Mouse (Mus musculus): ENCODE data around the gene Hist1h2af. TPM values are rescaled to one million over a fixed set of nuclear protein-coding genes. Genes with fewer than 3 reads are reported as not detected.
"Not testable (repeated sequence)": the region's sequence is repeated elsewhere in the genome, so short reads cannot be mapped to it uniquely, and the experiment has no call there.

The Hist1h2af gene
- polyA plus RNA-seq, 1 experiment from 2014 or later: 9.3 TPM

DNA sequence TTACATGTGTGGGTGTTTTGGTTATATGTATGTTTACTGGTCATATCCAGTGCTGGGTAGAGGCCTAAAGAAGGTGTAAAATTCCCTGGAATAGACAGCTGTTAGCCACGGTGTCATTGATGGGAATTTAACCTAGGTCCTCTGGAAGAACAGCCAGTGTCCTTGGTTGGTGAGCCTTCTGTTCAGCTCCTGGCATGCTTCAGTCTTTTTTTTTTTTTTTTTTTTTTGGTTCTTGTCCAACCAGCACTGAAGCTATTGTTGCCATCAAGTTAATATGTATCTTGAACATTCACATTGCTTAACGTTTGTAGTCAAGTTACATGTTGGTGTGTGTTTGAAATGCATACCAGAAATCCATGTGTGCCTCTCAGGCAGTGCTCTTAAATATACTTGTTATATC, 30.8 kb downstream of the Hist1h2af start:
- Histone ChIP-seq H3K4me2 (replicated peaks) (no peak overlapping the region), H3K9me3 (no peaks in the 10 kb centered on the region), H3K9ac (no peak overlapping the region), H3K4me1 (no peaks in the 10 kb centered on the region; the same call in 1 of the 2 replicates), H3K4me3 (no peak overlapping the region), H3K27ac (no peak overlapping the region), H3K27me3 (no peaks in the 10 kb centered on the region), H3K36me3 (no peaks in the 10 kb centered on the region)
- WGBS: 89% methylated on average over 2 of the region's 2 CpGs
- no peak for ATAC-seq (ENCODE audit: low FRiP score, low read depth)

DNA sequence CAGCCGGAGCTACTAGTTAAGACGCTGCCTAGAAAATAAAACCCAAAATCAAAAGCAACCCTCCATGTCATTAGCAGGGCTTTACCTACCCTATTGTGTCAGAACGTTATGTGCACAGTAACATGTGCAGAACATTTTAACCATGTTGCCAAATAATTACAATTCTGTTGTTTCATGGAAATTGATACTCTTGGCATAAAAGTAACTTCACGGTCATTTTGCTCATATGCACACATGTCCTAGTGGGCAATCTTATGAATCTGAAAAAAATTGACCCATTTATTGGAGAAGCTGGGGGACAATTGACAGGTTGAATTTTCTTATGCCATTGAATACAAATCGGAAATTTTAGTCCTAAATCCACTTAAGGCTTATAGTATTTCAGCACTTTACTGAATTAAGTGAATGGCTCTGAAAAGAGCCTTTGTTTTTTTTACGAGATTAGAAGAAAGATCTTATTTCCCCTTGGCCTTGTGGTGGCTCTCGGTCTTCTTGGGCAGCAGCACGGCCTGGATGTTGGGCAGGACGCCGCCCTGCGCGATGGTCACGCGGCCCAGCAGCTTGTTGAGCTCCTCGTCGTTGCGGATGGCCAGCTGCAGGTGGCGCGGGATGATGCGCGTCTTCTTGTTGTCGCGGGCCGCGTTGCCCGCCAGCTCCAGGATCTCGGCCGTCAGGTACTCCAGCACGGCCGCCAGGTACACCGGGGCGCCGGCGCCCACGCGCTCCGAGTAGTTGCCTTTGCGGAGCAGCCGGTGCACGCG, 36.7 kb downstream of the Hist1h2af start:
- H3K27me3 ChIP-seq; H3K9me3 ChIP-seq; ATAC-seq (ENCODE audit: low FRiP score, low read depth); H3K36me3 ChIP-seq: not testable (repeated sequence)
- H3K9ac ChIP-seq: peak overlapping the region; percentile 63
- H3K27ac ChIP-seq: peak overlapping the region; percentile 96
- H3K4me3 ChIP-seq: peak overlapping the region; percentile 53
- 1% methylated on average over 27 of the region's 41 CpGs for WGBS
- H3K4me1 ChIP-seq: peaks cover 22% of the 10 kb centered on the region
- H3K4me2 ChIP-seq (replicated peaks): peak overlapping the region; percentile 75

- Histone ChIP-seq H3K9me3 (no peaks in the 10 kb centered on the region), H3K27me3 (no peaks in the 10 kb centered on the region), H3K4me2 (replicated peaks) (peak within 1 kb of the TSS; percentile 75), H3K9ac (peak within 1 kb of the TSS; percentile 80), H3K27ac (peak within 1 kb of the TSS; percentile 96), H3K4me3 (peak within 1 kb of the TSS; percentile 53), H3K4me1 (peaks cover 22% of the 10 kb centered on the region), H3K36me3 (no peaks in the 10 kb centered on the region)
- peak; percentile 90 for ATAC-seq (ENCODE audit: low FRiP score, low read depth)
- WGBS: under 1% methylated on average over 18 of the region's 18 CpGs
Measured at GRCm38 (mm10) chr13:23571022-23571503, 37.4 kb downstream of the Hist1h2af start, which contains the start of the genes Hist1h2ae and Hist1h2bg. Hist1h2ae (minus strand) TSS chr13:23571220. Hist1h2bg (plus strand) TSS chr13:23571396.

DNA sequence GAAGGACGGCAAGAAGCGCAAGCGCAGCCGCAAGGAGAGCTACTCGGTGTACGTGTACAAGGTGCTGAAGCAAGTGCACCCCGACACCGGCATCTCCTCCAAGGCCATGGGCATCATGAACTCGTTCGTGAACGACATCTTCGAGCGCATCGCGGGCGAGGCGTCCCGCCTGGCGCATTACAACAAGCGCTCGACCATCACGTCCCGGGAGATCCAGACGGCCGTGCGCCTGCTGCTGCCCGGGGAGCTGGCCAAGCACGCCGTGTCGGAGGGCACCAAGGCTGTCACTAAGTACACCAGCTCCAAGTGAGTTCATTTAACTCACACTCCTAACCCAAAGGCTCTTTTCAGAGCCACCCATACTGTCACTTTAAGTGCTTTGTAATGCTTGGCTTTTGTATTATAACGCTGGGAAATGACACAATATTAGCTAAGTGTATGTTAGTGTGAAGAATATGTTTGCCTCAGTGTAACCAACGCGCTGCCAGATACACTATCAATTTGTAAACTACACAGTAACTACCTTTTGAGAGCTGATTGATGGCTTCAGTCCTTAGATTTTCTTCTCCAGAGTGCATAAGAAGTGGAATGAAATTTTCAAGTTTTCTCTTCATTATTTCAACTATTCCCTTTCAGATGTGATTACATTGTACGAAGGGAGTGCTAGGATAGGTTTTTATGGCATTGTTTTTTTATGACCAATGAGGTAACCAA, 38.0 kb downstream of the Hist1h2af start:
- Histone ChIP-seq H3K4me2 (replicated peaks) (peak overlapping the region; percentile 75), H3K9ac (peak overlapping the region; percentile 80), H3K4me1 (peaks cover 28% of the 10 kb centered on the region), H3K4me3 (peak overlapping the region; percentile 53), H3K27ac (peak overlapping the region; percentile 96)
- H3K27me3 ChIP-seq; H3K9me3 ChIP-seq; H3K36me3 ChIP-seq; ATAC-seq (ENCODE audit: low FRiP score, low read depth): not testable (repeated sequence)
- WGBS: under 1% methylated on average over 16 of the region's 34 CpGs

- Histone ChIP-seq H3K4me3 (peak overlapping the region; percentile 53), H3K27me3 (no peaks in the 10 kb centered on the region), H3K4me2 (replicated peaks) (peak overlapping the region; percentile 75), H3K36me3 (no peaks in the 10 kb centered on the region), H3K9ac (peak overlapping the region; percentile 80), H3K27ac (peak overlapping the region; percentile 96), H3K9me3 (no peaks in the 10 kb centered on the region), H3K4me1 (peaks cover 35% of the 10 kb centered on the region)
- 36% methylated on average over 2 of the region's 2 CpGs for WGBS
- ATAC-seq (ENCODE audit: low FRiP score, low read depth): no peak
Measured at GRCm38 (mm10) chr13:23572218-23573033, 38.7 kb downstream of the Hist1h2af start.

DNA sequence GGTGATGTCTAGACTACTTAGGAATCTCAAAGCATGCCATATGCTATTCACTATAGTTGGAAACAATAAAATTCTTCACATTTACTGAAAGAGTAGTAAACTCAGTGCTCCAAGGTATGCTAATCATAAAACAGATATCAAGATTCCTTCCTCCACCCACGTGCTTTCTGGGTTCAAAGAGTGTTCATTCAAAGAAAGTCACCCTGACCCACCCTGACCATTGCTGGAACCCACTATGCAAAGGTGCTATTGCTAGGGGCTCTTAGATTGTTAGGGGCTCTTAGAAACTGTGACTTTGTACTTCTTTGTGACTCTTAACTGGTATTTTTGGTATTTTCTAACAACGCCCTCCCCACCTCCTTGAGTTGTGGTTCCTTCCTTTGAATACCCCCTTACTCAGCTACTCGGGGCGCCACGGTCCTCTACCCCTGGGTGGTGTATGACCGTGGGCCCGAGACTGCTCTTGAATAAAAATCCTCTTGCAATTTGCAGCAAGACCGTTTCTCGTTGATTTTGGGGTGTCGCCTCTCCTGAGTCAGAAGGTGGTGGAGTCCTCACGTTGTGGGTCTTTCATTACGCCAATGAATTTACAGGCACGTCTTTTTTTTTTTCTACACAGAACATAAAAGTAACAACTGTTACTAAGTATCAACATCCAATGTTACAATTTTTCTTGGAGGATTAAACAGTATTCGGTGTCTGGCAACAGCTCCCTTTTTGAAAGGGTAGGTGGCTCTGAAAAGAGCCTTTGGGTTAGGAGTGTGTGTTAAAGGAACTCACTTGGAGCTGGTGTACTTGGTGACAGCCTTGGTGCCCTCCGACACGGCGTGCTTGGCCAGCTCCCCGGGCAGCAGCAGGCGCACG, 39.6 kb downstream of the Hist1h2af start:
- not testable (repeated sequence) for H3K27me3 ChIP-seq; H3K9me3 ChIP-seq; ATAC-seq (ENCODE audit: low FRiP score, low read depth); H3K36me3 ChIP-seq
- peak overlapping the region; percentile 80 for H3K9ac ChIP-seq
- WGBS: 10% methylated on average over 20 of the region's 20 CpGs
- H3K4me2 ChIP-seq (replicated peaks): peak overlapping the region; percentile 75
- H3K27ac ChIP-seq: peak overlapping the region; percentile 96
- H3K4me3 ChIP-seq: peak overlapping the region; percentile 53
- peaks cover 35% of the 10 kb centered on the region for H3K4me1 ChIP-seq

DNA sequence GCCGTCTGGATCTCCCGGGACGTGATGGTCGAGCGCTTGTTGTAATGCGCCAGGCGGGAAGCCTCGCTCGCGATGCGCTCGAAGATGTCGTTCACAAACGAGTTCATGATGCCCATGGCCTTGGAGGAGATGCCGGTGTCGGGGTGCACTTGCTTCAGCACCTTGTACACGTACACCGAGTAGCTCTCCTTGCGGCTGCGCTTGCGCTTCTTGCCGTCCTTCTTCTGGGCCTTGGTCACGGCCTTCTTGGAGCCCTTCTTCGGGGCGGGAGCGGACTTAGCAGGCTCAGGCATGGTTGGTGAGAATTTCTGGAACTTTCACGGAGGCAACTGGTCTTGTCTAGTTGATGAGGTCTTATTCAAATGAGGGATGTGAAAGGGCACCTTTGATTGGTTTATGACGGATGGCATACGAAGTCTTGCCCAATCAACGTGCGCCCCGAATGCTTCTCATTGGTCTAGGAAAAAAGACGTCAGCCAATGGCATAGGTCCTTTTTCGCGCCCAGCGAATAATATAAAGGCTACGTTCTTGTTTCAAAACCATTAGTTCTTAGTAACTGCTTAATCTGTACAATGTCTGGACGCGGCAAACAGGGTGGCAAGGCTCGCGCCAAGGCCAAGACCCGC, 40.3 kb downstream of the Hist1h2af start, which contains the start of the genes Hist1h2bf and Hist1h2ad:
Hist1h2bf (minus strand) TSS at position 299 of the 627 bp plus-strand sequence.
Hist1h2ad (plus strand) TSS at position 484 of the 627 bp plus-strand sequence.
- H3K9ac ChIP-seq: peak within 1 kb of the TSS; percentile 80
- ATAC-seq (ENCODE audit: low FRiP score, low read depth): peak; percentile 91
- H3K9me3 ChIP-seq, H3K36me3 ChIP-seq, H3K27me3 ChIP-seq: not testable (repeated sequence)
- H3K4me3 ChIP-seq: peak within 1 kb of the TSS; percentile 53
- peaks cover 35% of the 10 kb centered on the region for H3K4me1 ChIP-seq
- H3K4me2 ChIP-seq (replicated peaks): peak within 1 kb of the TSS; percentile 75
- H3K27ac ChIP-seq: peak within 1 kb of the TSS; percentile 96
- WGBS: 1% methylated on average over 42 of the region's 42 CpGs

DNA sequence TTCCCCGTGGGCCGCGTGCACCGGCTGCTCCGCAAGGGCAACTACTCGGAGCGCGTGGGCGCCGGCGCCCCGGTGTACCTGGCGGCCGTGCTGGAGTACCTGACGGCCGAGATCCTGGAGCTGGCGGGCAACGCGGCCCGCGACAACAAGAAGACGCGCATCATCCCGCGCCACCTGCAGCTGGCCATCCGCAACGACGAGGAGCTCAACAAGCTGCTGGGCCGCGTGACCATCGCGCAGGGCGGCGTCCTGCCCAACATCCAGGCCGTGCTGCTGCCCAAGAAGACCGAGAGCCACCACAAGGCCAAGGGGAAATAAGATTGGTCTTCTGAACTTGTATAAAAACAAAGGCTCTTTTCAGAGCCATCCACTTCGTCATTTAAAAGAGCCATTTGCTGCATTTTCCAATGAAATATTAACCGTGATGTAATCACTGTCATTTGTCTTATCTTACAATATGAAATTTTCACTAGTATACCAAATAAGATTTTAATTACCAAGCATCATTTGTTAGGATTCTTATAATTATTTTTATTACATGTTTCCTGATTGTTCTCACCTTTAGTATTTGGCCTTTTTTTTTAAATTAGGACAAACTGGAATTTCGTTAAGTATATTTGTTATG, 41.0 kb downstream of the Hist1h2af start:
- ATAC-seq (ENCODE audit: low FRiP score, low read depth): not testable (repeated sequence)
- peak overlapping the region; percentile 53 for H3K4me3 ChIP-seq

GRCm38 (mm10) chr13:23575271-23575851, 41.7 kb downstream of the Hist1h2af start, which contains the start of gene Hist1h3d:
Hist1h3d (plus strand) TSS chr13:23575763.
- Histone ChIP-seq H3K9me3 (no peaks in the 10 kb centered on the region), H3K4me2 (replicated peaks) (peak within 1 kb of the TSS; percentile 70), H3K27ac (peak within 1 kb of the TSS; percentile 88), H3K9ac (peak within 1 kb of the TSS; percentile 79), H3K4me3 (peak within 1 kb of the TSS; percentile 52), H3K36me3 (no peaks in the 10 kb centered on the region), H3K27me3 (no peaks in the 10 kb centered on the region), H3K4me1 (peaks cover 31% of the 10 kb centered on the region)
- ATAC-seq (ENCODE audit: low FRiP score, low read depth): peak; percentile 60
- 0% methylated on average over 18 of the region's 18 CpGs for WGBS

More for the DNA sequence above, 41.0 kb downstream of the Hist1h2af start:
- 0% methylated on average over 12 of the region's 39 CpGs for WGBS
- Histone ChIP-seq H3K4me1 (peaks cover 35% of the 10 kb centered on the region), H3K27ac (peak overlapping the region; percentile 88), H3K9ac (peak overlapping the region; percentile 66), H3K4me2 (replicated peaks) (peak overlapping the region; percentile 61)
- not testable (repeated sequence) for H3K36me3 ChIP-seq, H3K9me3 ChIP-seq, H3K27me3 ChIP-seq

DNA sequence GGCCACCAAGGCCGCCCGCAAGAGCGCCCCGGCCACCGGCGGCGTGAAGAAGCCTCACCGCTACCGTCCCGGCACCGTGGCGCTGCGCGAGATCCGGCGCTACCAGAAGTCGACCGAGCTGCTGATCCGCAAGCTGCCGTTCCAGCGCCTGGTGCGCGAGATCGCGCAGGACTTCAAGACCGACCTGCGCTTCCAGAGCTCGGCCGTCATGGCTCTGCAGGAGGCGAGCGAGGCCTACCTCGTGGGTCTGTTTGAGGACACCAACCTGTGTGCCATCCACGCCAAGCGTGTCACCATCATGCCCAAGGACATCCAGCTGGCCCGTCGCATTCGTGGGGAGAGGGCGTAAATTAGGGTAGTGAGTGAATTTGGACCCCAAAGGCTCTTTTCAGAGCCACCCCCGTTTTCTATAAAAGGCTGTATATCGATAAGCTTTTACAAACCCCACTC, 42.2 kb downstream of the Hist1h2af start:
- H3K36me3 ChIP-seq; H3K9me3 ChIP-seq; H3K27me3 ChIP-seq; ATAC-seq (ENCODE audit: low FRiP score, low read depth): not testable (repeated sequence)
- WGBS: under 1% methylated on average over 13 of the region's 40 CpGs
- Histone ChIP-seq H3K4me3 (peak overlapping the region; percentile 52), H3K9ac (peak overlapping the region; percentile 79), H3K27ac (peak overlapping the region; percentile 87), H3K4me2 (replicated peaks) (peak overlapping the region; percentile 70), H3K4me1 (peaks cover 32% of the 10 kb centered on the region)

Data from limb, embryonic 13.5 days (tissue).